Mouse (Mus musculus) lung, postnatal 25 days (tissue): ENCODE measurements around the gene Bri3.

Source experiments
- DNase-seq: peaks from one replicate; pipeline ENCODE4 v3.0.0; 2022; ENCODE audit warnings: low spot score

The Bri3 gene

GRCm38 (mm10) chr5:144263082-144263481 is 18.8 kb downstream of the Bri3 start:
- peak; percentile 59 for DNase-seq

GRCm38 (mm10) chr5:144263496-144263895 is 19.3 kb downstream of the Bri3 start:
- no peak for DNase-seq

GRCm38 (mm10) chr5:144267535-144268241 is 23.5 kb downstream of the Bri3 start:
- DNase-seq: peak; percentile 68

- no peak for DNase-seq
Observed at GRCm38 (mm10) chr5:144269926-144270325, 25.7 kb downstream of the Bri3 start.

GRCm38 (mm10) chr5:144270420-144270819 is 26.2 kb downstream of the Bri3 start:
- DNase-seq: no peak

GRCm38 (mm10) chr5:144271118-144271517 is 26.9 kb downstream of the Bri3 start:
- no peak for DNase-seq

GRCm38 (mm10) chr5:144271772-144272171 is 27.5 kb downstream of the Bri3 start:
- no peak for DNase-seq

- no peak for DNase-seq
Observed at GRCm38 (mm10) chr5:144274904-144275303, 30.7 kb downstream of the Bri3 start.

GRCm38 (mm10) chr5:144276898-144277630 is 32.8 kb downstream of the Bri3 start:
- DNase-seq: no peak

GRCm38 (mm10) chr5:144278374-144278960 is 34.2 kb downstream of the Bri3 start:
- DNase-seq: no peak

- DNase-seq: peak; percentile 57
Observed at GRCm38 (mm10) chr5:144279081-144279541, 34.9 kb downstream of the Bri3 start.

- DNase-seq: no peak
Observed at GRCm38 (mm10) chr5:144279926-144280325, 35.7 kb downstream of the Bri3 start.

- no peak for DNase-seq
Observed at GRCm38 (mm10) chr5:144282470-144283260, 38.4 kb downstream of the Bri3 start.

GRCm38 (mm10) chr5:144283551-144284031 is 39.4 kb downstream of the Bri3 start:
- DNase-seq: no peak

GRCm38 (mm10) chr5:144284599-144284998 is 40.4 kb downstream of the Bri3 start:
- DNase-seq: no peak

GRCm38 (mm10) chr5:144286591-144287266 is 42.5 kb downstream of the Bri3 start:
- no peak for DNase-seq

- no peak for DNase-seq
Observed at GRCm38 (mm10) chr5:144287267-144287820, 43.1 kb downstream of the Bri3 start.

GRCm38 (mm10) chr5:144288391-144288790 is 44.2 kb downstream of the Bri3 start:
- no peak for DNase-seq

- peak; percentile 39 for DNase-seq
Observed at GRCm38 (mm10) chr5:144289769-144290440, 45.7 kb downstream of the Bri3 start.

GRCm38 (mm10) chr5:144294908-144295307 is 50.7 kb downstream of the Bri3 start:
- peak; percentile 81 for DNase-seq
